Mouse (Mus musculus) urinary bladder, adult 18-20 months (tissue): ENCODE results near the gene Syt15.
A peak's percentile ranks its signal among the peaks of the same experiment; 100 is the strongest.
"Not testable (repeated sequence)": the region's sequence is repeated elsewhere in the genome, so short reads cannot be mapped to it uniquely, and the experiment has no call there.

Experiments
- DNase-seq, 2 experiments: peaks; one replicate each; pipeline ENCODE4 v3.0.0; 2022; ENCODE audit warnings: low spot score in 2 of 2, mixed read lengths in 2 of 2

The Syt15 gene

DNA sequence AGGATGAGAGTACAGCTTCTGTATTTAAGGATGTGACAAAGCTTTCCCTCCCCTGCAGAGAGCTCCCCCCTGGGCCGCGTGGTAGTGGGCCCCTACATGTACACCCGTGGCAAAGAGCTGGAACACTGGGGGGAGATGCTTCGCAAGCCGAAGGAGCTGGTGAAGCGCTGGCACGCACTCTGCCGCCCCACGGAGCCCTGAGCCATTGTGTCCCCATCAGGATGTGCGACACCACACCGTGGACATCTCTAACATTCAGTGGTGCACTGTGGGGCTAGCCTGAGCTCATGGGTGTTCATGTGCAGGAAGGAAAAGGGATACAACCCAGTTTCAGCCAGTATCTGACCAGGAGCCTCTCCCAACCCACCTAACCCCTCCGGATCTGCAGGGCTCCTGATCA, 8.6 kb downstream of the Syt15 start:
- no peak for DNase-seq

DNA sequence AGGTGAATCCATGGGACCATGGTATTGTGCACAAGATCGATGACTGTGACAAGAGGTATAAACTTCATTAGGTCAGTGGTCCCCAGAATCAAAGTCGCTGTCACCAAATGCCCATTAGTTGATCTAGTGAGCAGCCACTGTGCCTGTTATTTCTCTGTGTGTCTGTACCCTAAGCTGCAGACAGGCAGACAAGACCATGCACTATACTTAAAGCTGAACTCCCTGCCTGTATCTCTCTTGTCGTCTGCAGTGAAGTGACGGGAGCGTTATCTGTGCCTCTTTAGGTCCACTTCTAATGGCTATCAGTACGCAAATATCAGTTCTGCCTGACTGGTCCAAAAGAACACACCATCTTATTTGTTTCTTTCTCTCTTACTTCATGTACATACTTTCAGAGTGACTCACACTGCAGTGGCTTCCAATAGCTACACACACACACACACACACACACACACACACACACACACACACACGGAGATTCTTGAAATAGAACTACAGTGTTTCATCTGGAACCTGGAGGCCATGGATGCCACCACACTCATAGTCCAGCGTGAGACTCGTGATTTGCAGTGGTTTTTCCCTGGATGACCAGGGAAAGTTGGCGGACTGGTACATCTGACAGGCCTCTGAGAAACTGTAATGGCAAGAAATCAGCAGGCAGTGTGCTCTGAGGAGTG, 9.6 kb downstream of the Syt15 start:
- no peak for DNase-seq

DNA sequence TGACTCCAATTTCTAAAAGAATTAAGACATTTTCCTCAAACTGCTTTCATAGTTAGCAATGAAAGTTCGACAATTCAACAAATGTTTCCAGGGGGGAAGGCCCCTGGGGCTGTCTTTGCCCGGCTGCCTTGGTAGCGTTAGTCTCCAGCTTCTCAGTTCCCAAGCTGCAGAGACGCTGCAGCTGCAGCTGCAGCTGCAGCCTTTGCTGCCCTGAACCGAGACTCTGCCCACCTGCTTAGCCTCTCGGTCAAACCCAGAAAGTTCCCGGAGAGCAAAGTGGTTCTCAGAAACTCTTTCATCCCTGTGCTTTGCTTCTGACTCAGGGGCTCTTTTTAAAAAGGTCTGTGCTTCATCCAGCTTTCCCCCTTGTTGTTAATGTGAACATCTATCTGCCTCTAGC, 12.9 kb downstream of the Syt15 start:
- DNase-seq = no peak

DNA sequence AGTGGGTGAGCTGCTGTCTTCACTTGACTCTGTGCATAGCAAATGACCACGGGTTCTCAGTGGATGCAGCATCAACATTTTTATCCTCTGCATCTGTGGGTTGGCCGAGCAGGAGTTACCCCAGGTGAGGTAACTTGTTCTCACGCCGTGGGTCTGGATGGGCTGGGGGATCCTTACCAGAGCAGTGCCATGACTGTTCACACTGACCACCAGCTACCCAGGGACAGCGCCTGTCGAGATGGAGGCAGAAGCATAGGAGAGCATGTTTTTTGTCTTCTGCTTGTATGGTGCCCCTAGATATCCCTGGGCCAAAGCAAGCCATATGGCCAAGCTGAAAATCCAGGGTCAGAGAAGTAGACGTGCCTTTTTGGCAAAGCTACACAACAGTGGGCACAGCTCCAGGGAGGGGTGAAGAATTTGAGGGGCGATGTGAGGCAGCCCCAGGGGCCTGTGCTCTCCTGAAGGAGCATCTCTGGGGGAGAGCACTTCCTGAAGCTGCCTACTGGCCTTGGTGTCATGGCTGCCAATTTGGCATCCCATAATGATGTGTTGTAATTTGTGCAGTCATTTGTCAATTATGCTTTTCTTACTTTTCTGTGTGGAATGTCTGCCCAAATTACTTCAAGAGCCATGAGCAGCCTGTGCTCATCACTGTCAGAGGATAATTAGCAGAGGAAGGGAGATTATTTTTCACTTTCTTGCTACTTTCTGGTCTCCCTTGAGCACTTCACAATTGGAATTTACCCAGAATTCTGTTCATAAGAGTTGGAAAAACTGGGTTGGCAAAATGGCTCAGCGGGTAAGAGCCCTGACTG, 13.7 kb downstream of the Syt15 start:
- no peak for DNase-seq

DNA sequence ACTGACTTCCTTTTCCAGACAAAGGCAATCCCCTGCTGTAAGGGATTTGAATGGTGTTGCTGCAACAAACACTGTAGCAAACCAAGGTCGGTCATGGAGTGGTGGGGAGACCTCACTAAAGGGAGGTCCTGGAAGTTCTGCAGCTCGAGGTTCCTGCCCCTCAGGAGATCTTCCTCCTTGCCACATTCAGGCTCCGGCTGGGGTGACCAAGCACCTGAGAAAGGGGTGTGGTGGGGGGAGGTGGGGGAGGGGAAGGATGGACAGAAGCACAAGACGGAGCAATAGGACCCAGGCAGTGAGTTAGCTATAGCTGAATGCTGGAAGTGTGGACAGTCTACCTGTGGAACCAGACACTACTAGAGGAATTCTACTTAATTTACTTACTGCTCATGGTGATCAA, 14.5 kb downstream of the Syt15 start:
- no peak for DNase-seq

DNA sequence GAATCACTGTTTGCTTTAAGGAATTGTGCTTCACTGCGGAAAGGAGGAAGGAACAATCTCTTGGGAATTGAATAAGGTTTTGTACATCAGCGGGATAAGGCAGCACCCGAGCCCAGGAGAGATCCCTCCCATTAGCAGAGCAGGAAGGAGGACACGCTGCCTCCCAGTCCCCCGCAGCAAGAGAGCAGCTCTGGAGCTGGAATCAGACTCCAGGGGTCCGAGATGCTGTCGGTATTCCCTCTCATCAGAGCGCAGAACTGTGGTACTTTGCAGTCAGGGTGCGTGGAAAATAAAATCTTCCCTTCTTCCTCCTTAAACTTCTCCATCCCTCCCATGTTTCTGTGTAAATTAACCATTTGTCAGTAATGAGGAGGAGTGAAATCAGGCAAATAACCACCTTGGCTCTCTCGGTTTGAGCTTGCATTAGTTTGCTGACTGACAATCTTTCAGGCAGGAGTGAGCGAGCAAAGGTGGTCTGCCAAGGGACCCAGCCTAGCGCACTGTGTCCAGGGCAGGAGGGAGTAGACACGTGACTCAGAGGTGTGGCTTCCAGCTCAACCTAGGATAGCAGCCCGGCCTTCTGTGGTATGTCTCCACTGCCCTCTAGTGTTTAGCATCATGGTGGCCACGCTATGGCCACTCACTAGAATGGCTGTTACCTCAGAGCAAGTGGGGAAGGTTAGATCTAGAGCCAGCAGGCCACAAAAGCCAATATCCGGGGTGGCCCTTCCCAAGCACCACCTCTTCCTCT, 15.4 kb downstream of the Syt15 start:
- DNase-seq = peak; percentile 36 to 54

DNA sequence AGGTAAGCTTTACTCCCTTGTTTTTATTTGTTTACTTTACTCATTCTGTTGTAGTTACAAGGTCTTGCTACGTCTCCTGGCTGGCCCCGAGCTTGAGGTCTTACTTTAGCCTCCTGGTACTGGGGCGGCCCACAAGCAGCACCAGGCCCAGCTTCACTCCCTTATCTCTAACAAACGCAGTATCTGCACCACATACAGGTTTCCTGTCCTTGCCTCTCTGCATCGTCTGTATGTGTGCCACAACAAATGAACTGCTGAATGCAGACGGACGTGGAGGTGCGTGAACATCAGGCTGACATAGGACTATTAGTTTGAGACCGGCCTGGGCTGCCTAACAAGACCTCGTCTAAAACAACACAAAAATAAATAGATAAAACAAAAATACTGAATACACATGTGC, 20.9 kb downstream of the Syt15 start:
- no peak for DNase-seq

DNA sequence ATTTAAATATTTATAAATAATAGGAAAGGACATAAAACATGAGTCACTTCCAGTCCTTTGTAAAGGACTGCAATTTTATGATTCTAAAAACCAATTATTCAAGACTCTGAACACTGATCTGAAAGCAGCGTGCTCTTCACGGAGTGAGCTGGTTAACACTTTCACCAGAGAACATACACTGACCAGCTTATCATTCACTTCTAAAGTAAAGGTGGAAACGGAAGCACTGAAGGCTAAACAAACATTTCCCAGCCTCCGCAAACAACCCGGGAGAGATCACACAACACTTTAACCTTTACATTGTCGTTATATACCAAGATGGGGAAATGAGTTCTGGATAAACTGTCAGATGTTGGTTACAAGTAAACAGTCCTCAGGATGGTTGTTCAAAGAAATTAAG, 21.3 kb downstream of the Syt15 start:
- no peak for DNase-seq

DNA sequence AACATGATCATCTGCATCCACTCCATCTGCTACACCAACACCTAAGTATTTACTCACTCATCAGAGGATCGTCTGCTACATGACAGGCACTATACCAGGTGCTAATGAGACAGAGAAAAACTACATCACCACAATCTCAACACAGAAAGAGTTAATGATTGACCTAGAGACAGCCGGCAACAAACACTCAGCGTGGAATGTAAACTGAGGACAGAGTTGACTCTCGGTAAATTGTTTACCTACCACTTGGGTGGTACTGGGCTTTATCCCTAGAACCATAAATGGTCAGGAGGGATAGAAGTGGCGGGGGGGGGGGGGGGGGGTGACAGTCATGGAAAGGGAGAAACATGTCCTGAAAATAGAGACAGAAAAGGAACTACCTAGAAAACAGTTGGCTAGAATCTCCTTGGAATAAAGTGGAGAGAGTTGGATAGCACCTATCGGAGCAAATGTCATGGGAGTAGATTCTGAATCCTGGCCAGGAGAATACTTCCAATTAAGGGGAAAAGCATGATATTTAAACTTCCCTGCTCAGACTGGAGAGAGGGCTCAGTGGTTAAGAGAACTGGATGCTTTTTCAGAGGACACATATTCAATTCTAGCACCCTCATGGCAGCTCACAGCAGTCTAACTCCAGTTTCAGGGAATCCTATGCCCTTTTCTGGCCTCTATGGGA, 33.2 kb downstream of the Syt15 start:
- DNase-seq = no peak

DNA sequence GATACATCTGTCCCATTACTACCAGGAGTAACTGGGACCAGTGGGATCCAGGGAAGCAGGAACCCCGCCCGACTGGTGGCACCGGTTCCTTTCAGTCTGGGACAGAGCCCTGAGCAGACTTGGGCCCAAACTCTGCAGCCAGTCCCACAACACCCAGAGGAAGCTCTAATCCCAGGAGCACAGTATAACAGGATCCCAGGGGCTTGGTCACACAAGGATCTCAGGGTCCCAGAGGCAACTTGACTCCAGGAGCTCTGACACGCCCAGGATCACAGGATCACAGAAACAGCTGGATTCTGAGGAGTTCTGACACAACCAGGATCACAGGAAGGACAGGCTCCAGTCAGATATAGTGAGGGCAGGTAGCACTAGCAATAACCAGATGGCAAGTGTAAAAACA, 33.9 kb downstream of the Syt15 start:
- no peak for DNase-seq

DNA sequence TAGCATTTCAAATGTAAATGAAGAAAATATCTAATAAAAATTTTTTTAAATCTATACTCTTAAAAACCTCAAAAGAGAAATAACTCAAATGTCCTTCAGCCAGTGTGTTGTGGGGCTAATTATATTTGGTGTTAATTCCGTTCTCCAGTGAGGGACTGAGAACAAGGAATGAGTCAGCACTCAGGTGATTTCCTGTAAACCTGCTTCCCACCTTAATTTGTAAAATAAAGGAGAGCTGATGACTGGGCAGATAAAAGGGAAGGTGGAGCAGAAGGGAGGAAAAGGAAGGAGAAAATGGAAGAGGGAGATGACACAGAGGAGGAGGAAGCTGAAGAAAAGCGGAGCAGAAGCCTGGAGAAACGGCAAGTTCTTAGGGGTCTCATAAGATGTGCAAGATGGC, 39.1 kb downstream of the Syt15 start:
- DNase-seq = not testable (repeated sequence)

DNA sequence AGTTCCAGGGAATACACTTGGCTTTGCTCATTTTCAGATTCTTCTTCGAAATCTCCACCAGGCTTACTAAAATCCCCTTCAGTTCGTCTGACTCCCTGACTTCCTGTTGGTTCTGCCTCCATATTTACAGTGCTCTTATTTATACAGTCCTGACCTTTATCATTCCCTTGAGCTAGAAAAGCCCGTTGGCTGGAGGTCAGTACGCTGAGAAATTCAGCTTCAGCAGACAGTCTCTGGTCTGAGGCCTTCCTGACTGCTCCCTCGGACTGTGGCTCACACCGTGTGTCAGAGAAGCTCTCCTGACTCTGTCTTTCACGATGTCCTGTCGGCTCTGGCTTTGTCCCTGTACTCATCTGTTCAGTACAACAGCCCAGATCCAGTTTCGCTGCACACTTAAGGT, 48.7 kb downstream of the Syt15 start:
- DNase-seq = no peak

DNA sequence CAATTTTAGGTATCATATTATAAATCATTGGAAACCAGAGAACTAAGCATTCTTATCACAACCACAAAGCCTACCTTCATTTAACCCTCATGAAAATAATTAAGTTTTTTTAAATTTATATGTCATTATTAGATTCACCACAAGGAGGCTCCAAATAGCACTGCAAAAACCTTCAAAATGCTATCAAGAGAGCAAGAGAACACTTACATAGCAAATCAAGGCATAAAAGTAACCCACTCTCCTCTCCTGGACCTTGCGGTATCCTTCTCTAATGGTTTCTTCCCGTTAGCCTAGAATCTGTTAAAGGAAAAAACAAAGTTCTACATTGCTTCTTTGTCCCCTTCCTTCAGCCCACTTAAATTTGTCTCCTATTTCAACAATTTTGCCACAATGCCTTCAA, 53.9 kb downstream of the Syt15 start:
- no peak for DNase-seq

DNA sequence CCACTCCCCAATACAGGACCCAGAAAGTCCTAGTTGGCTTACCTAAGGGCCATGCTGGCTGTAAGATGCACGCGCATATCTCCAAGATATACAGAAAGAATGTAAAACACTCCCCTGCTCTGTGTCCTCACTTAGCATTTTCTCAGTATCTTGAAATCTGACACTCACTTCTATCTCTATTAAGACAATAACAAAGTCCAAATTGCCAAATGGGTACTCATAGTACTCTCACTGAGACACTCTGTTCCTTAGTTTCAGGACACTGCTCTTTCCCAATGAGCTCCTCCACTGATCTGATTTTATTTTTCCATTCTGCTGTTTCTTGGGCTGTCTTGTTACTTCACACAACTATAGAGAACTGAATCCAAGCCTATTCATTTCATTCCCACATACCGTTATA, 54.7 kb downstream of the Syt15 start:
- DNase-seq = no peak

DNA sequence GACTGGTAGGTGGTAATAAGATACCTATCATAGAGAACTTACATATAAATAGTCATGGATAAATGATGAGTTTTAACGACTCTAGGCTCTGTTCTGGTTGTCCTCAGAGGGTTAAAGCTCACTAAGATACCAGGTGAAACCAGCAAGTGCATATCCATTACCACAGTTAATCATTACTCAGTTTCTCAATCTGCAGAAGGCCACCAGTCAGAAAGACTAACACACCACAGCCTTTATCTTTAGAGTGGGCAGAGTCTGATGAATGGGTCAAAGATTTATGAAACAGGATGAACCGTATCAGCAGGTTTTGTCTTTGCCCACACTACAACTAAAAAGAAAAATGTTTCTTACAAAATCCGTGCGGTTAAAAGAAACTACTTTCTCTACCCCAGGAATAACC, 55.8 kb downstream of the Syt15 start:
- DNase-seq = no peak

DNA sequence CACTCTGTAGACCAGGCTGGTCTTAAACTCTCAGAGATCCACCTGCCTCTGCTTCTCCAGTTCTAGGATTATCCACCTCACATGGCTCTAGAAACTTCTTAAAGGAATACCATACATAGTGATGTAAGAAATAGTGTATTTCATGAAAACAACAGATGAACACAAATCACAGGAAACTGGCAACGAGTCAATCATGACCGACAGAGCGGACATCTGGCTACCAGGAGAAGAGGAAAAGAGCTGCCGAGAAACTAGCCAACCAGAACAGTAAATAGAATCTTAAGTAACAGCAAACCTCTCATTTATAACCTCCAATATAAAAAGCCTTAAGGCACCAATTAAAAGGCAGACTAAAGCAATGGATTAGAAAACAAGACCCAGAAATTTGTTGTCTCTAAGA, 60.3 kb downstream of the Syt15 start:
- DNase-seq = no peak
